Mouse (Mus musculus): Measurements from ENCODE around the gene Rps19bp1. TPM values are rescaled to one million over a fixed set of nuclear protein-coding genes. Genes with fewer than 3 reads are reported as not detected.

The Rps19bp1 gene
- polyA plus RNA-seq (2017; shearing (Covaris generic)) = 24.1 TPM

GRCm38 (mm10) chr15:80263610-80264575 lies at the start of gene Rps19bp1:
Rps19bp1 (minus strand) TSS chr15:80264315.

GRCm38 (mm10) chr15:80286851-80287415 lies 22.8 kb upstream of the Rps19bp1 start, which contains the start of gene Cacna1i:
Cacna1i (plus strand) TSS chr15:80287238.

GRCm38 (mm10) chr15:80254847-80255645 lies 9.1 kb downstream of the Rps19bp1 start, which contains the start of gene Atf4:
Atf4 (plus strand) TSS chr15:80255184.

GRCm38 (mm10) chr15:80235535-80235934 lies 28.6 kb downstream of the Rps19bp1 start, which contains the start of gene AC140267.1:
AC140267.1 (plus strand) TSS chr15:80235835.

GRCm38 (mm10) chr15:80233733-80234509 lies 30.2 kb downstream of the Rps19bp1 start, which contains the start of gene Mief1:
Mief1 (plus strand) TSS chr15:80234018.

Other genes starting within 250 kb of the Rps19bp1 start
- 0.19 TPM for gene Pdgfb, start 249.3 kb downstream of the Rps19bp1 start, polyA plus RNA-seq (2017; shearing (Covaris generic))
- not detected for gene Syngr1, start 173.0 kb downstream of the Rps19bp1 start, polyA plus RNA-seq (2017; shearing (Covaris generic))
- gene Rpl3, start 172.4 kb downstream of the Rps19bp1 start, polyA plus RNA-seq (2017; shearing (Covaris generic)) = 1,599 TPM
- 15.1 TPM for gene Tab1, start 131.2 kb downstream of the Rps19bp1 start, polyA plus RNA-seq (2017; shearing (Covaris generic))
- not detected for gene Mgat3, start 90.6 kb downstream of the Rps19bp1 start, polyA plus RNA-seq (2017; shearing (Covaris generic))
- 22.7 TPM for gene Mief1, start 30.3 kb downstream of the Rps19bp1 start, polyA plus RNA-seq (2017; shearing (Covaris generic))
- gene AC140267.1, start 28.5 kb downstream of the Rps19bp1 start, polyA plus RNA-seq (2017; shearing (Covaris generic)) = not detected
- 327 TPM for gene Atf4, start 9.1 kb downstream of the Rps19bp1 start, polyA plus RNA-seq (2017; shearing (Covaris generic))
- gene Cacna1i, start 22.9 kb upstream of the Rps19bp1 start, polyA plus RNA-seq (2017; shearing (Covaris generic)) = not detected